Mouse (Mus musculus): Measurements from ENCODE around the gene Cybrd1.

DNA sequence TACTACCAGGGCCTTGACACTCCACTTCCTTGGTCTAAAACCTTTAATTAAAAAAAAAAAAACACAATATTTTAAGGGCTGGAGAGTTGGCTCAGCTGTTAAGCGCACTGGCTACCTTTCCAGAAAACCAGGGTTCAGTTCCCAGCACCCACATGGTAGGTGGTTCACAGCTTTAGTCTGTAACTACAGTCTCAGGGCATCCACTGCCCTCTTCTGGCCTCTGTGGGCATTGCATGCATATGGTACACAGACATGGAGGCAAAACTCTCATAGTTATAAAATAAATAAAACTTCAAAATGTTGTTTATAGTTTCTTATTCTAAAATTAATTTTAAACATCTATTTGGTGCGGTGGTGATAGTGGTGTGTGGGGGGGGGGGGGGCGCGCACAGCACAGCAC lies 1.6 kb upstream of the Cybrd1 start:
- peak; percentile 70 for TF ChIP-seq CTCF (IDR thresholded peaks at IDR 0.05; ENCODE audit: low read depth)
- no peak for TF ChIP-seq EP300 (IDR thresholded peaks at IDR 0.05; ENCODE audit: low read depth)

Measured in liver, embryonic 14.5 days (tissue).